Mouse (Mus musculus) macrophage (primary cell): ENCODE data around the gene Dydc2. TPM values are rescaled to one million over a fixed set of nuclear protein-coding genes. Genes with fewer than 3 reads are reported as not detected.

Experiments
- H3K27ac ChIP-seq: fragments of 350-480 bp; formaldehyde crosslinking; 2 replicates; pipeline ENCODE4 v1.9.0; 2021
- H3K36me3 ChIP-seq: fragments of 350-480 bp; formaldehyde crosslinking; 2 replicates; pipeline ENCODE4 v1.9.0; 2021; ENCODE audit errors: inconsistent target
- H3K4me3 ChIP-seq: fragments of 350-480 bp; formaldehyde crosslinking; 2 replicates; pipeline ENCODE4 v1.9.0; 2021; ENCODE audit errors: inconsistent target
- H3K79me2 ChIP-seq: fragments of 350-480 bp; formaldehyde crosslinking; 2 replicates; pipeline ENCODE4 v1.9.0; 2021; ENCODE audit errors: inconsistent target
- WGBS: methylation state at CpG from one replicate; pipeline ENCODE4 v1.1.7; 2026; ENCODE audit warnings: inconsistent platforms; ENCODE audit not compliant: missing documents; 5-methylcytosine and 5-hydroxymethylcytosine counted together
- polyA plus RNA-seq: library from polyadenylated mRNA; stranded (reverse); fragments of 250-400 nt; gene quantifications from 3 replicates; pipeline ENCODE4 v1.2.4, GENCODE M21; 2018; ENCODE audit warnings: inconsistent platforms

The Dydc2 gene
- polyA plus RNA-seq, 1 experiment from 2014 or later: not detected

DNA sequence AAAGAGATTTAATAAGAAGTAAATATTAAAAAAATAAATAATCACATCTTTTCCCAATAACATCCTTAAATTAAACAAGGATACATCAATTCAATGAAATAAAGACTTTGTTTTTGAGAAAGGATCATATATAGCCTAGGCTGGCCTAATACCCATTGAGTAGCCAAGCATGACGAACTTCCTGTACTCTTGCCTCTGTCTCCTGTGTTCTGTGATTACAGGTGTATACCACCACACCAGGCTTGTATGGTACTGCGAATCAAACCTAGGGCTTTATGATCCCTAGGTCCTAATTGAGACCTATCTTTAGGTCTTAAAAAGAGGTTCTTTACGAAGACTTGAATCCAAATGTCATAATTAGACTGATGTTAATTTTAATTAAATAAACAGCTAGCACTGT is 47.8 kb downstream of the Dydc2 start:
- H3K36me3 ChIP-seq: no peaks in the 10 kb centered on the region
- no peak overlapping the region for H3K4me3 ChIP-seq
- no peak overlapping the region for H3K27ac ChIP-seq
- 100% methylated on average over 3 of the region's 3 CpGs for WGBS
- no peaks in the 10 kb centered on the region for H3K79me2 ChIP-seq

DNA sequence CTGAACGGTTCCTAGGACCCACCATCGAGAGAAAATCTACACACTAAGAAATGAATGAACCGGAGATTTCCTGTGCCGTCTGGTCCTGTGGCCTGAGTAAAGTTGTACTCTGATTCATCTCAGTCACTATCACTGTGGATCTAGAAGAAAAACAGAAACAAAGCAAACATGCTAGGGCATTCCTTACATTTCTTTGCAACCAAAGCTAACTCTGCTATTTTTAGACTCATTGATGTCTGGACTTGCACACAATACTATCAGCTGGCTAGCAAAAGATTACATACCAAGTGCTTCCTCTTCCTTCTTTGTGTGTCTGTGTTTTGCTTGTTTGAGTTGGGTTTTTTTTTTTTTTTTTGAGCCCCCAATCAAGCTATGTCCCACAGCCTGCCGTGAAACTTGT is 51.5 kb downstream of the Dydc2 start:
- H3K27ac ChIP-seq: no peak overlapping the region
- WGBS: 24% methylated on average over 5 of the region's 5 CpGs
- no peak overlapping the region for H3K4me3 ChIP-seq
- no peaks in the 10 kb centered on the region for H3K79me2 ChIP-seq
- H3K36me3 ChIP-seq: no peaks in the 10 kb centered on the region

DNA sequence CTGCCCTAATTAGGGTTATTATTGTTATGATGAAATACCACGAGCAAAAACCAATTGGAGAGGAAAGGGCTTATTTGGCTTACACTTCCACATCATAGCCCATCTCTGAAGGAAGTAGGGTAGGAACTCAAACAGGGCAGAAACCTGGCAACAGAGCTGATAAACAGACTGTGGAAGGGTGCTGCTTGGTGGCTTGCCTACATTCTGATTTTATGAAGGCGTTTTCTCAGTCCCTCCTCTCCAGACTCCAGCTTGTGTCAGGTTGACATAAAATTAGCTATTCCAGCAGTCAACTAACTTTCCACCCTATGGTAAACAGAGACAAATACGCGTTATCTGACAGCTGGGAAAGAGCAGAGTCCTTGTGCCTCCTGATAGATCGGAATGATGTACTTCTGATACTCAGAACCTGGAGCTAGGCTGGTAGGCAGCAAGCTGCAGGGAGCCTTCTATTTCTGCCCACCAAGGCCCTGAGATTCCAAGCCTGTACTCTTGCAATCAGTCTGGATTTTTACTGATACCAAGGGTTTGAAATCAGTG is 54.2 kb downstream of the Dydc2 start:
- no peak overlapping the region for H3K4me3 ChIP-seq
- no peaks in the 10 kb centered on the region for H3K36me3 ChIP-seq
- no peaks in the 10 kb centered on the region for H3K79me2 ChIP-seq
- H3K27ac ChIP-seq: no peak overlapping the region
- 75% methylated on average over 5 of the region's 5 CpGs for WGBS

DNA sequence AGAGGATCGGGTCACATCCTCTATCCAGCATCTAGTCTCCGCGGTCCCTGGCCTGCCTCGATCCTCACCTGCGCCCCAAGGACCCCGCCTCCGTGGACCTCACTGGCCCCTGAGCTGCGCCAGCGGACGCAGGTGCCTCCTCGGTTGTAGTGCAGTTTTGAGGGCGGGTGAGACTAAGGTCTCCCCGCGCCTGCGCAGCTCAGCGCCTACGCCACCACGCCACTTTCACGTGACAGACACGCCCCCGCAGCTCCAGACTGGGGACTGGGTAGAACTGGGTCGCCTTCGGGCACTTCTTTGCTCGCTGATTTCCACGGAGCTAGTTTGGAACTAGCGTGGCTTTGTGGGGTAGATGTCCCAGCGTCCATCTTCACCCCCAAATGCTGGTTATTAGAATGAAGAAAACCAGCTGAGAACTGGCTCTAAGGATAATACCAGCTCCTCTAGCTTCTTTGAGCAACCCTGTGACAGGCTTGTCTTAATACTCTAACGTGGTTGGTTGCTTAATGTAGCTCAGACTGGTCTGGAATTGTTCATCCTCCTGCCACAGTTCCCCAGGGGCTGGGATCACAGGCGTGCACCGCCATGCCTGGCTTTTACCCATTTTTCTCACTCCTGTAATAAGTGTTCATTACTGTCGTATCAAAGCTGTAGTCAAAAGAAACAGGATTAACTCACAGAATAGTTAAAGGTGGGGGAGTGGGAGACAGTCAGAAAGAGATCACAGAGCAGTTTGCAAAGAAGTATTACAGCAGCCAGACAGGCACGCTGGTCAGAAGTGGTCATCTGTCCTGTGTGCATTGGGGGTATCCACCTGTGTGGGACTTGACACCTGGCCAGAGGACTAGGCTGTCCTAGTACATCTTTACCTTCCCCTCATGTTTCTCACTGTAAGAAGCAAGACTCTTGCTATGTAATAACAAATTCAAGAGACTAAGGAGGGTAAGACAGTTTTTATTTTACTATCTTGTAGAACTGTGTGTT is 55.1 kb downstream of the Dydc2 start, which contains the start of gene Fam213a:
Gene Fam213a (minus strand): TSS at position 159 of the 984 bp plus-strand sequence.
- H3K79me2 ChIP-seq: no peaks in the 10 kb centered on the region
- H3K27ac ChIP-seq: peak within 1 kb of the TSS; percentile 24; the same call in 1 of the 2 replicates
- H3K4me3 ChIP-seq: peak within 1 kb of the TSS; percentile 47
- WGBS: 7% methylated on average over 29 of the region's 32 CpGs
- no peaks in the 10 kb centered on the region for H3K36me3 ChIP-seq

DNA sequence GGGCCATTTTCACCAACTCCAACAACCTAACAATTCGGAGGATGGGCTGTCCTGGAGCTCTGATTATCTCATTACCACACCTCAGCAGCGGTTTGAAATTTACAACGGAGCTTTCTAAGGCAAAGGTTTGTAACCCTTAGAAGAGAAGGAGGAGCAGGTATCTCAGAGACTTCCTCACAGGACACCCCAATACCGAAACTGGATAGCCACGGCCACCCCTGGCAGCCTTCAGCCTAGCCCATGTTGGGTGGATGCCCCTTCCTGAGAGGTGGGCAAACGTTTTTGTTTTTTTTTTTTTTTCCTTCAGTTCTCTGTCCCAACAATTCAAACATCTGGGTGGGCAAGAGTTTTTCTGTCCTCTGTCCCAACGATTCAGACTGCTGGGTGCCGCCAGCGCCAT is 55.9 kb downstream of the Dydc2 start:
- Histone ChIP-seq H3K79me2 (no peaks in the 10 kb centered on the region), H3K27ac (no peak overlapping the region), H3K36me3 (no peaks in the 10 kb centered on the region), H3K4me3 (peak overlapping the region; percentile 47)
- WGBS: 12% methylated on average over 9 of the region's 9 CpGs

DNA sequence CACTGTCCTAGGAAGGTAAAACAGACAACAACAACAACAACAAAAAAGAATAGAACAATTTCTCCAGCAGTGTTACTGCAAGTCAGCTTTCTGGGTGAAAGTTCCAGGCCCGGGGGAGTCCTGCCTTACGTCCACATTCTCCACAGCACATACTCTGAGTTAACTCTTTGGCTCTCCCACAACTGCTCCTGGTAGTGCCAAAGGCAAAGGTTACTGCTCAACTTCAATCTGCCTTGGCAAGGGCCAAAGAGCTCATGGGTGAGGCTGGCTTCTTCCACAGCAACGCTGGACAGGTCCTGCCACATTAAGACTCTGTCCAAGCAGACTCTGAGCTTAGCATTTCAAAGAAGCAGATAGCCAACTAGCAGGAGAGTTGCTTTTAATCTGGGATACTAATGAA is 57.1 kb downstream of the Dydc2 start:
- Histone ChIP-seq H3K27ac (no peak overlapping the region), H3K79me2 (no peaks in the 10 kb centered on the region), H3K36me3 (no peaks in the 10 kb centered on the region), H3K4me3 (no peak overlapping the region)
- WGBS: 92% methylated on average over 3 of the region's 3 CpGs

DNA sequence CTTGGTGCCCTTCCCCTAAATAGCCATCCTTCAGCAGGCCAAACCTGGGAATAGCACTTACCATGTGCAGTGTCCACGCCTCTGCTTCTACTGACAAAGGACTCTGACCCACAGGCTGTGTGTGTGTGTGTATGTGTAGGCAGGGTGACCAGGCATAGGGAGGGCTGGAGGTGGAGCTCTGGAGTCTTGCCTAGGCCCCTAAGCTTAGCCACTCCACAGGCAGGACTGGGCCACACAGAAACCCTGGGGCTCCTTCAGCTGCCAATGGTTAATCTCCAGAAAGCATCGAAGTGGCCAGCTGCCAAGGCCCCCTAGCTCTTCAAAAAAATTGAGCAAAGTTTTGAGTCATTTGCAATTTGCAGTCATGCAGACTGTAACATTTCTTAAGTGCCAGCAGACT is 60.9 kb downstream of the Dydc2 start:
- Histone ChIP-seq H3K27ac (no peak overlapping the region), H3K36me3 (no peaks in the 10 kb centered on the region), H3K4me3 (no peak overlapping the region), H3K79me2 (no peaks in the 10 kb centered on the region)
- 82% methylated on average over 2 of the region's 2 CpGs for WGBS

DNA sequence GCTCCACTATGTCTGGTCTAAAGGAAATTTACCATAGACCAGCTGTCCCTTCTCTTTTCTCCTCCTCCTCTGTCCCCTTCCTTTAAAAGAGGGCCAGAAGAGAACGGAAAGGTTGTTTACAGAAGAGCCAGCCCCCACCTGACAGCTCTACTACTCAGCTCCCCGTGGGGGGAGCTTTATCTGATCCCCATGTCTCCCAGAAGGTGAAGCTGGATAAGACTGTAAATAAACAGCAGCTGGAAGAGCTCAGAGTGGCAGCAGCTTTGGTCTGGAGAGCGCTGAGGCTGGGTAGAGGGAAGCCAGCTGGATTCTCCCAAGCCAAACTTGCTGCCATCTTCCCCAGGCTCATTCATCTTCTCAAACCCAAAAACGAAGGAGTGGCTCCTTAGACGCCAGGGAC is 61.4 kb downstream of the Dydc2 start:
- H3K4me3 ChIP-seq: no peak overlapping the region
- H3K36me3 ChIP-seq: no peaks in the 10 kb centered on the region
- no peaks in the 10 kb centered on the region for H3K79me2 ChIP-seq
- H3K27ac ChIP-seq: no peak overlapping the region
- 82% methylated on average over 5 of the region's 5 CpGs for WGBS

DNA sequence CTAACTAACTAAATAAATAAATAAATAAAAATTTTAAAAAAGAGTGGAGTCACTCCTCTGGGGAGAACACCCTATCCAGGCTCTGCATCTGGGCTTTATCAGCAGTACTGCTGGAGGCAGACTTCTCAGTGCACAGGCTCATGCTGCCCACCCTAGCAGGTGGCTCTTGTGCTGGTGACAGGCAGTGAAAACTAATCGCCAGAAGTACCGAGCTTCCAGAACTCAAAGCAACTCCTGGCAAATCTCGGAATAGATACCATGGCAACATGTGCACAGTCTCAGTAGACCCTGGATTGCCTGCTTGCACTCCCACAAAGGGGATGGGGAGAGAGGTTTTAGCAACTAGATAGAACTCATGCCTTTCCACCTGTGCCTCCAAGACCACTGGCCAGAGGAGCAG is 62.1 kb downstream of the Dydc2 start:
- Histone ChIP-seq H3K36me3 (no peaks in the 10 kb centered on the region), H3K4me3 (no peak overlapping the region)
- WGBS: 89% methylated on average over 3 of the region's 3 CpGs

DNA sequence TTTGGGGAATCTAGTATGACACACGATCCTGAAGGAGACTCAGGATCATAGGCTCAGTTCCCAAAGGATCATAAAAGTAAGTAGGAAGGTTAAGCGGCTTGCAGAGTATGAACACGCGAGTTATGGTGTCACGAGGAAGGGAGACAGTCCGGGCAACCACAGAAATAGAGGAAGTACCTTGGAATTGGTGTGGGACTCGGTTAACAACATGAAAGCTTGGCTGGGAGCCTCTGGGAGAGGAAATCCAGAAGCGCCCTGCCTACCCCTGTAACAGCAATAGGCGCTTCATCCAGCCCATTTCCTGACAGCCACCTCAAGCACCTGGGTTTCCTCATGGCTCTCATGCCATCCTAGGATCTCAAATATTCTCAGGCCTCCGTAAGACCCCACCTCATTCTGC is 62.7 kb downstream of the Dydc2 start:
- no peak overlapping the region for H3K4me3 ChIP-seq
- no peaks in the 10 kb centered on the region for H3K79me2 ChIP-seq
- no peak overlapping the region for H3K27ac ChIP-seq
- H3K36me3 ChIP-seq: no peaks in the 10 kb centered on the region
- WGBS: 43% methylated on average over 10 of the region's 10 CpGs

More for the DNA sequence above, 62.1 kb downstream of the Dydc2 start:
- H3K79me2 ChIP-seq: no peaks in the 10 kb centered on the region
- H3K27ac ChIP-seq: no peak overlapping the region

DNA sequence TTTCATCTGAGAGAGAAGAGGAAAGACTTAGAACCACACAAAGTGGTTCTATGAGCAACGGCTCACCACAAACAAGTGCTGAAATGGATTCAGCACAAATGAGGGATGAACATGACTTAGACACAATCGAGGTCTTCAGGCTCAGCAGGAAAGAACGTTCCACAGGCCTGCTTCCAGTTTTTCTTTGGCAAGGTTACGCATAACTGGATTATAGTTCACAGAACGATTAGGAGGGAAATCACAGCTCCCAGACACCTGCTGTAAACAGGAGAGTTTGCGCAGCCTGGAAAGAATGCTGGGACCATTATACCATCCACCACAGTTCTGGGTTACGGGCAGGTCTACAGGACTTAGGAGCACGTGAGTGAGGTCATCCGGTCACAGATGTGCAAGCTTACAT is 63.3 kb downstream of the Dydc2 start:
- no peaks in the 10 kb centered on the region for H3K36me3 ChIP-seq
- H3K79me2 ChIP-seq: no peaks in the 10 kb centered on the region
- 77% methylated on average over 9 of the region's 9 CpGs for WGBS
- no peak overlapping the region for H3K4me3 ChIP-seq
- no peak overlapping the region for H3K27ac ChIP-seq

DNA sequence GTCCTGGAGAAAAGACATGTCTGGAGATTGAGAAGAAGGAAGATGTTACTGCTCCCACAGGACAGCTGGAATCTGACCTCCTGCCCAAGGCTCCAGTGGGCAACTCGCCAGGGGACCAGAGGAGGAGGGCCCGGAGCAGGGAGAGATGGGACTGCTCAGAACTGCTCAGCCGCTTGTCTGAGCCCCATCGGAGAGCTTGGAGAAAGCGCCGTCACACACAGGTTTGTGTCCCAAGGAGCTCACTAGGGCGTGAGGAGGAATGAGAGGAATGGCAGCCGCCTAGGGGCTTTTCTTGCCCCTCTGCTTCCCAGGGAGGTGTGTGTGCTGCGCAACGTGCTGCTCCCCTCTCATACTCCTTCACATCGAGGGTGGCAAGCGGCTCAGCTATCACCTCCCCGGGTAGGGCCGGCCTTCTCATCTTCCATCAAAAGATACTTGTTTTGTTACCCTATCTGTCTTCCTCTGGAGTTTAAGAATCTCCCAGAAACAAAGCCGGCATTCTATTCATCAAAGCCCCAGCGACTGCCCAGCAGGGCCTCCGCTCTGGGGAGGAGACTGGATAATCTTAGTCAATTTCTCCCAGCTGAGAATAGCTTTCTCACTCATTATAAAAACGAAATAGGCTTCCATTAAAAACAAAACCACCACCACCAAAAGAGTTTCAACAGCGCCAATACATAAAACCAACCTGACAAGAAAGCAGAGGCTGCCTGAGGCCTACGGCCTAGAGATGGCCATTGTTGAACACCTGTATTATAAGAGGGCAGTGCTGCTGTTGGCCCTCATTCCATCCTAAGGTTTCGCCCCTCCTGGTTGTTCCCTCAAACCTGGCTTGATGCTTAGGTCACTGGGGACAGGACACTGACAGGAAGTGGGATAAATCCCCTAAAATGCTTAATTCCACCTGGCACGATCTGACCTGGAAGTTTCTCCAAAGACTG is 64.5 kb downstream of the Dydc2 start:
- 90% methylated on average over 22 of the region's 22 CpGs for WGBS
- H3K4me3 ChIP-seq: no peak overlapping the region
- H3K79me2 ChIP-seq: no peaks in the 10 kb centered on the region
- H3K27ac ChIP-seq: no peak overlapping the region
- H3K36me3 ChIP-seq: no peaks in the 10 kb centered on the region

DNA sequence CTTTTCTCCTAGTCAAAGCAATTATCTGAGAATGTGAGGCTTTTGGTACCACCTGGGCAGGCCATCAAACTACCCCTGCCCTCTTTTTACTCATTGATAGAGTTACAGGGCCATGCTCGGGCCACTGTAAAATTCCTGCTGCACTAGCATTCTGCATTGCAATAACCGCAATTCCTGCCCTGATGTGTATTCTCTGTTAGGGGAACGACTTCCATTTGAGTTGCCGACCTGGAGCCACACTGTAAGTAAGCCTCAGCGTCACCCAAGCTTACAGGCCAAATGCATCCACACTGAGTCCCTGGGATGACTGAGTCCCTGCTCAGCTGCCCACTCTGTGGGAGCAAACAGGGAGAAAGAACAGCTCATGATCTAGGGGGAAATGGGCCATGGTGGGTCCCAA is 67.4 kb downstream of the Dydc2 start:
- H3K27ac ChIP-seq: no peak overlapping the region
- H3K79me2 ChIP-seq: no peaks in the 10 kb centered on the region
- 98% methylated on average over 5 of the region's 5 CpGs for WGBS
- H3K36me3 ChIP-seq: no peaks in the 10 kb centered on the region
- no peak overlapping the region for H3K4me3 ChIP-seq

DNA sequence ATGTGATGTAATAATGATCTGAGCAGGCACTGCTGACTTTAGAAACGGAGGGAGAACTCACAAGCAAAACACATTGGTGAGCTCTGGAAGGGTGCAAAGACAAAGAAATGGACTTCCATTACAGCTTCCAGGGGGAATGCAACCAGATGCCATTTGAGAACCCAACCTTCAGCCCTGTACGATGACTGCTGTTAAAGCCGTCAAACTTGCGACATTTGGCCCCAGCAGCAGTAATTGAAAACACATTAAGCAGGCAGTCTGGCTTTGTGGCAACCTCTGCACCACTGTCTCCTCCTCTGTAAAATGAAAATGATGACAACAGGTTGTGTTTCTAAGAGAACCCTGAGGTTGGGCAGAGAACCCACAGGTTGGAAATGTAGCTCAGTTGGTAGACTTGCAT is 68.2 kb downstream of the Dydc2 start:
- no peaks in the 10 kb centered on the region for H3K36me3 ChIP-seq
- WGBS: 96% methylated on average over 4 of the region's 4 CpGs
- no peaks in the 10 kb centered on the region for H3K79me2 ChIP-seq
- no peak overlapping the region for H3K4me3 ChIP-seq
- H3K27ac ChIP-seq: no peak overlapping the region
